Mouse (Mus musculus) neural tube, embryonic 12.5 days (tissue): Measurements from ENCODE around the gene Gnpat. TPM values are rescaled to one million over a fixed set of nuclear protein-coding genes. Genes with fewer than 3 reads are reported as not detected.
"Not testable (repeated sequence)": the region's sequence is repeated elsewhere in the genome, so short reads cannot be mapped to it uniquely, and the experiment has no call there.

Experiments used
- ATAC-seq: fragments of 200-750 bp; cut with Nextera tagmentation; 2 replicates; pipeline ENCODE4 v1.8.0; 2017; ENCODE audit warnings: low read depth, mild to moderate bottlenecking, moderate TSS enrichment, moderate library complexity; ENCODE audit not compliant: low FRiP score
- H3K27ac ChIP-seq: fragments of 300-500 bp; sonication (generic); 2 replicates; pipeline ENCODE4 v1.5.1; 2016
- H3K27me3 ChIP-seq: fragments of 300-500 bp; sonication (generic); replicated peaks from 2 replicates; pipeline ENCODE4 v1.6.1; 2016; ENCODE audit warnings: mild to moderate bottlenecking
- H3K36me3 ChIP-seq: fragments of 300-500 bp; sonication (generic); 2 replicates; pipeline ENCODE4 v1.6.1; 2016; ENCODE audit warnings: mild to moderate bottlenecking
- H3K4me1 ChIP-seq: fragments of 300-500 bp; sonication (generic); 2 replicates; pipeline ENCODE4 v1.6.1; 2016
- H3K4me2 ChIP-seq: fragments of 300-500 bp; sonication (generic); replicated peaks from 2 replicates; pipeline ENCODE4 v1.6.1; 2016; ENCODE audit warnings: mild to moderate bottlenecking
- H3K4me3 ChIP-seq: fragments of 300-500 bp; sonication (generic); 2 replicates; pipeline ENCODE4 v1.5.1; 2016
- H3K9ac ChIP-seq: fragments of 300-500 bp; sonication (generic); 2 replicates; pipeline ENCODE4 v1.6.1; 2016; ENCODE audit warnings: mild to moderate bottlenecking
- H3K9me3 ChIP-seq: fragments of 300-500 bp; sonication (generic); 2 replicates; pipeline ENCODE4 v1.6.1; 2016; ENCODE audit warnings: mild to moderate bottlenecking
- WGBS: fragments of 180-500 bp; shearing (Covaris S2); methylation state at CpG from one replicate; pipeline ENCODE4 v1.1.7; 2016; 5-methylcytosine and 5-hydroxymethylcytosine counted together
- polyA plus RNA-seq: library from polyadenylated mRNA; unstranded; fragments of >200 nt; fragmentation: Nextera tagmentation; extraction: Ambion mirVana; gene quantifications from 2 replicates; pipeline ENCODE4 v1.2.1, GENCODE M21; 2016

Gene Gnpat
- polyA plus RNA-seq, 1 experiment from 2014 or later = 111 TPM

GRCm38 (mm10) chr8:124831531-124831930 lies 31.3 kb upstream of the Gnpat start:
- 80% methylated on average over 6 of the region's 6 CpGs for WGBS
- Histone ChIP-seq H3K27ac (no peak overlapping the region), H3K4me1 (no peaks in the 10 kb centered on the region), H3K4me2 (no peak overlapping the region), H3K4me3 (no peak overlapping the region), H3K9me3 (no peaks in the 10 kb centered on the region), H3K9ac (no peak overlapping the region), H3K36me3 (peaks cover 17% of the 10 kb centered on the region), H3K27me3 (0 out of 2 replicates have a peak, but pooled peaks cover 3% of the 10 kb centered on the region)
- no peak for ATAC-seq

GRCm38 (mm10) chr8:124831941-124832340 lies 30.9 kb upstream of the Gnpat start:
- Histone ChIP-seq H3K4me2 (no peak overlapping the region), H3K4me1 (no peaks in the 10 kb centered on the region), H3K4me3 (no peak overlapping the region), H3K9me3 (no peaks in the 10 kb centered on the region), H3K9ac (no peak overlapping the region), H3K36me3 (peaks cover 17% of the 10 kb centered on the region), H3K27ac (no peak overlapping the region), H3K27me3 (0 out of 2 replicates have a peak, but pooled peaks cover 3% of the 10 kb centered on the region)
- ATAC-seq = no peak
- WGBS = 85% methylated on average over 6 of the region's 6 CpGs

GRCm38 (mm10) chr8:124833430-124834205 lies 29.2 kb upstream of the Gnpat start:
- no peak for ATAC-seq
- Histone ChIP-seq H3K27me3 (0 out of 2 replicates have a peak, but pooled peaks cover 2% of the 10 kb centered on the region), H3K27ac (no peak overlapping the region), H3K9me3 (no peaks in the 10 kb centered on the region), H3K36me3 (peaks cover 19% of the 10 kb centered on the region), H3K4me2 (no peak overlapping the region), H3K4me3 (no peak overlapping the region), H3K4me1 (no peaks in the 10 kb centered on the region), H3K9ac (no peak overlapping the region)
- 44% methylated on average over 15 of the region's 15 CpGs for WGBS

GRCm38 (mm10) chr8:124835848-124836247 lies 27.0 kb upstream of the Gnpat start:
- H3K27ac ChIP-seq = no peak overlapping the region
- no peak overlapping the region for H3K4me2 ChIP-seq
- H3K36me3 ChIP-seq = peaks cover 33% of the 10 kb centered on the region
- no peak overlapping the region for H3K4me3 ChIP-seq
- H3K9ac ChIP-seq = no peak overlapping the region
- ATAC-seq = no peak
- no peaks in the 10 kb centered on the region for H3K4me1 ChIP-seq
- no peaks in the 10 kb centered on the region for H3K27me3 ChIP-seq
- no peaks in the 10 kb centered on the region for H3K9me3 ChIP-seq

DNA sequence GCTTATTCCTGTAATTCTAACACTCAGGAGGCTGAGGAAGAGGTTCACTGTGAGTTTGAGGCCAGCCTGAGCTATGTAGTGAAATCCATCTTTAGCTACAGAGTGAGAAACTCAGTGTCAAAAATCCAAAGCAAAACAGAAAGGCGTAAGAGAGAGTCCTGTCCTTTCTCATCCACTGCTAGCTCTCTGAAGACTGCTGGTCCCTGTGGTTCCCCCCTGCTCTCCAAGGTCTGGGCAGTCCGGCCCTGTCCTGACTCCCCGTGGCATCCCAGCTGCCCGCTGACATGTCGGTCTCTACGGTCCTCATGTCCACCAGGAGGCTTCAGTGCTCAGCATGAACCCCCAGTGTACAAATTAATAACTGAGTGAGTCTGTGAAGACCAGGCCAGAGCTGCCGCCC lies 26.6 kb upstream of the Gnpat start:
- H3K9me3 ChIP-seq = no peaks in the 10 kb centered on the region
- no peak overlapping the region for H3K9ac ChIP-seq
- peaks cover 37% of the 10 kb centered on the region for H3K36me3 ChIP-seq
- H3K4me1 ChIP-seq = no peaks in the 10 kb centered on the region
- no peak for ATAC-seq
- no peaks in the 10 kb centered on the region for H3K27me3 ChIP-seq
- 82% methylated on average over 7 of the region's 7 CpGs for WGBS
- H3K4me3 ChIP-seq = no peak overlapping the region
- no peak overlapping the region for H3K27ac ChIP-seq
- H3K4me2 ChIP-seq = no peak overlapping the region

DNA sequence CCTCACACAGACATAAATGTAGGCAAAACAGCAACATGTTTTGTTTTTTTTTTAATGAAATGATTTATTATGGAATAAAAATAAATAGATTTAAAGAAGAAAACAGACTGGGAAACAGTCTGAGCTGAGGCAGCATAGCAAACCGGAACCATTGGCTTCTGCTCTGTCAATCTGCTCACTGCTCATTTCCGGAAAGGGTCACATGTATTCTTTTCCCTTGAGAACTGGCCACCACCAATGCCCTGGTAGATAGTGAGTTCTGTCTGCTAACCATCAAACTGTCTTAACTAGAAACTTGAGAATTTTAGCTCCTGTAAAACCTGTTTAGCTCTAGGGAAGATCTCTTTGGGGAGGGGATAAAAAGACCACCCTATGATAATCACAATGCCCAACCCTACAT lies 25.9 kb upstream of the Gnpat start:
- H3K4me1 ChIP-seq = no peaks in the 10 kb centered on the region
- no peak for ATAC-seq
- H3K4me3 ChIP-seq = no peak overlapping the region
- no peaks in the 10 kb centered on the region for H3K27me3 ChIP-seq
- no peak overlapping the region for H3K4me2 ChIP-seq
- WGBS = 91% methylated on average over 2 of the region's 2 CpGs
- H3K36me3 ChIP-seq = peaks cover 40% of the 10 kb centered on the region
- H3K9ac ChIP-seq = no peak overlapping the region
- H3K27ac ChIP-seq = no peak overlapping the region
- no peaks in the 10 kb centered on the region for H3K9me3 ChIP-seq

- Histone ChIP-seq H3K4me1 (no peaks in the 10 kb centered on the region), H3K4me2 (no peak overlapping the region), H3K9me3 (no peaks in the 10 kb centered on the region), H3K9ac (no peak overlapping the region), H3K27me3 (no peaks in the 10 kb centered on the region), H3K36me3 (peaks cover 41% of the 10 kb centered on the region), H3K4me3 (no peak overlapping the region), H3K27ac (no peak overlapping the region)
- 86% methylated on average over 2 of the region's 2 CpGs for WGBS
- ATAC-seq = no peak
Observed at GRCm38 (mm10) chr8:124837956-124838355, 24.9 kb upstream of the Gnpat start.

- 92% methylated on average over 10 of the region's 10 CpGs for WGBS
- H3K27ac ChIP-seq = no peak overlapping the region
- H3K36me3 ChIP-seq = peaks cover 44% of the 10 kb centered on the region
- H3K9me3 ChIP-seq = no peaks in the 10 kb centered on the region
- no peak overlapping the region for H3K4me3 ChIP-seq
- H3K4me1 ChIP-seq = no peaks in the 10 kb centered on the region
- H3K9ac ChIP-seq = no peak overlapping the region
- H3K27me3 ChIP-seq = no peaks in the 10 kb centered on the region
- ATAC-seq = no peak
- no peak overlapping the region for H3K4me2 ChIP-seq
Observed at GRCm38 (mm10) chr8:124839371-124839770, 23.5 kb upstream of the Gnpat start.

DNA sequence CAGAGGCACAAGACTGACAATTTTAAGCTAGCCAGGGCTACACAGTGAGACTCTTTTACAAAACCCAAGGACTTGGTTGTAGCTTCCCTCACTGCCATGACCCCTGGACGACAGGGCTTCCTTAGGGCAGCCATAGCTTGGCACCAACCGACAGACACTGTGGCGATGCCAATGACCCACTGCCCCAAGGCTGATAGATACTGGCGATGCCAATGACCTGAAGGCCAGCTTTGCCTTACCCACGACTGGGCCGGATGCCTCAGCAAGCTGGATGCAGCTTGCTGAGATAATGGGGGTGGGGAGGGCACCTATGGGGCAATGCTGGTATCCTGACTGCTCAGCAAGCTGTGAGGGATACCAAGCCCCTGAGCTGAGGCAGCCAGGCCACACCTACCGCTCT lies 21.9 kb upstream of the Gnpat start:
- no peak overlapping the region for H3K4me2 ChIP-seq
- H3K36me3 ChIP-seq = peaks cover 49% of the 10 kb centered on the region
- no peaks in the 10 kb centered on the region for H3K9me3 ChIP-seq
- H3K9ac ChIP-seq = no peak overlapping the region
- no peak overlapping the region for H3K27ac ChIP-seq
- no peak for ATAC-seq
- no peak overlapping the region for H3K4me3 ChIP-seq
- no peaks in the 10 kb centered on the region for H3K27me3 ChIP-seq
- no peaks in the 10 kb centered on the region for H3K4me1 ChIP-seq
- 96% methylated on average over 7 of the region's 7 CpGs for WGBS

- no peak overlapping the region for H3K4me2 ChIP-seq
- no peak overlapping the region for H3K27ac ChIP-seq
- no peaks in the 10 kb centered on the region for H3K27me3 ChIP-seq
- 92% methylated on average over 10 of the region's 10 CpGs for WGBS
- H3K36me3 ChIP-seq = peaks cover 49% of the 10 kb centered on the region
- H3K9me3 ChIP-seq = no peaks in the 10 kb centered on the region
- H3K4me1 ChIP-seq = no peaks in the 10 kb centered on the region
- H3K4me3 ChIP-seq = no peak overlapping the region
- no peak for ATAC-seq
- H3K9ac ChIP-seq = no peak overlapping the region
Observed at GRCm38 (mm10) chr8:124841775-124842174, 21.1 kb upstream of the Gnpat start.

DNA sequence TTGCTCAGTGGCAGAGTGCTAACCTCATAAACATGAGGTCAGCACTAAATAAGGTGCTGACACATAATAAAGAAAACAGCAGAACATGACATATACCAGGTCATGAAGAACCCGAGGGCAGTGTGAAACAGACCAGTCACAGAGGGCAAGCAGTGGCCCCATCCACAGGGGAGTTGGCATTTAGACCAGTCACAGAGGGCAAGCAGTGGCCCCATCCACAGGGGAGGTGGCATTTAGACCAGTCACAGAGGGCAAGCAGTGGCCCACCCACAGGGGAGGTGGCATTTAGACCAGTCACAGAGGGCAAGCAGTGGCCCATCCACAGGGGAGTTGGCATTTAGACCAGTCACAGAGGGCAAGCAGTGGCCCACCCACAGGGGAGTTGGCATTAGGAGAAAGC lies 19.9 kb upstream of the Gnpat start:
- not testable (repeated sequence) for H3K4me3 ChIP-seq, H3K4me1 ChIP-seq, H3K4me2 ChIP-seq, H3K27ac ChIP-seq, H3K9me3 ChIP-seq, ATAC-seq, H3K27me3 ChIP-seq, H3K9ac ChIP-seq
- H3K36me3 ChIP-seq = peaks cover 48% of the 10 kb centered on the region
- WGBS = 94% methylated on average over 1 of the region's 1 CpGs

DNA sequence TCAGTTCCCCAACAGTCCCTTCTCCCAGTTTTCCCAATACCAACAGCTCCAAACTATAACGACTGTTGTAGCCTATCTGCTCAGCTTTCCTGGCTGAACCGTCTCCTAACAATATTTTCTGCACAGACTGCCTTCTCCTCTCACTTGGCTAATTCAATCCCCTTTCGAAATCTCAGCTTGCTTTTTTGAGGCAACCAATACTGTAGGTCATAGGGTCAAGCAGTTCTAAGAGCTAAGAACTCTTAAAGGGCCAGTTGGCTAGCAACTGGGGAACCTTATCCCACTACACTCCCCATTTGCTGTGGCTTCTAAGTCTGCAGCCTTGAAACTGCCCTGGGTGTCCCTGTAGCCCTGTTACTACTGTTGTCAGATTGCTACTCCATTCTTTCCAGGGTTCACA lies 17.7 kb upstream of the Gnpat start:
- H3K4me3 ChIP-seq = no peak overlapping the region
- no peaks in the 10 kb centered on the region for H3K9me3 ChIP-seq
- no peak overlapping the region for H3K4me2 ChIP-seq
- no peak for ATAC-seq
- no peak overlapping the region for H3K27ac ChIP-seq
- no peaks in the 10 kb centered on the region for H3K27me3 ChIP-seq
- no peak overlapping the region for H3K9ac ChIP-seq
- 68% methylated on average over 3 of the region's 3 CpGs for WGBS
- no peaks in the 10 kb centered on the region for H3K4me1 ChIP-seq
- peaks cover 26% of the 10 kb centered on the region for H3K36me3 ChIP-seq

GRCm38 (mm10) chr8:124845573-124845972 lies 17.3 kb upstream of the Gnpat start:
- WGBS = 89% methylated on average over 5 of the region's 5 CpGs

More at GRCm38 (mm10) chr8:124845573-124845972, 17.3 kb upstream of the Gnpat start:
- H3K9ac ChIP-seq = no peak overlapping the region
- H3K27me3 ChIP-seq = no peaks in the 10 kb centered on the region
- peaks cover 22% of the 10 kb centered on the region for H3K36me3 ChIP-seq
- no peak overlapping the region for H3K27ac ChIP-seq
- H3K4me3 ChIP-seq = no peak overlapping the region
- no peak overlapping the region for H3K4me2 ChIP-seq
- no peak for ATAC-seq
- H3K4me1 ChIP-seq = no peaks in the 10 kb centered on the region
- no peaks in the 10 kb centered on the region for H3K9me3 ChIP-seq
